In genomic region chr13:109915501-109915900, GRCm38 (mm10) we compare ENCODE assay signal across 13 mouse cellular contexts.
A peak's percentile ranks its signal among the peaks of the same experiment; 100 is the strongest.
DNase-seq lines count a peak whose midpoint lies in the region; ATAC-seq and TF ChIP-seq lines count a peak whose summit lies in the region.
"Had no signal": no experiment of that assay in that cellular context is flagged by ENCODE, and none has a peak within 500 bp of the region (broad histone marks: within the 10 kb centered on the region; RNA-seq: fewer than 3 reads in every experiment).

No protein-coding gene starts in this region.

- H3K9ac ChIP-seq in heart, embryonic 11.5 days (ENCODE audit: low read depth, low read length), result no peak overlapping the region
- H3K9ac ChIP-seq in neural tube, embryonic 15.5 days (replicated peaks), result no peak overlapping the region
- no peak overlapping the region for H3K9ac ChIP-seq in liver, embryonic 12.5 days
- no peak overlapping the region for H3K9ac ChIP-seq in stomach, postnatal 0 days (ENCODE audit: low read length)
- H3K9ac ChIP-seq: midbrain, embryonic 12.5 days had no signal

- no peak for TF ChIP-seq EP300 in stomach, postnatal 0 days (optimal IDR thresholded peaks at IDR 0.05)

- no peak for DNase-seq in heart, adult 8-10 months (ENCODE audit: low spot score)
- DNase-seq in neural tube, embryonic 10.5 days (ENCODE audit: extremely low spot score, low spot score), result peak; percentile 57
- no peak for DNase-seq in stomach, postnatal 0 days (ENCODE audit: low spot score)
- DNase-seq in cerebellum, adult 9-10 months, result no peak
- no peak for DNase-seq in layer of hippocampus, postnatal 25 days (ENCODE audit: extremely low spot score in 1 of 2, low spot score in 1 of 2)
- DNase-seq: cerebellum, adult 9-11 months; right cerebral cortex, adult 18-20 months had no signal

- no peaks in the 10 kb centered on the region for H3K27me3 ChIP-seq in heart, embryonic 11.5 days (ENCODE audit: control insufficient read depth, insufficient read depth, low read length)
- H3K27me3 ChIP-seq in neural tube, embryonic 15.5 days (replicated peaks), result no peaks in the 10 kb centered on the region
- no peaks in the 10 kb centered on the region for H3K27me3 ChIP-seq in liver, embryonic 12.5 days (replicated peaks)
- H3K27me3 ChIP-seq in stomach, postnatal 0 days (ENCODE audit: control insufficient read depth, insufficient read depth, low read length), result no peaks in the 10 kb centered on the region
- H3K27me3 ChIP-seq: midbrain, embryonic 12.5 days had no signal

- ATAC-seq in heart, embryonic 11.5 days (replicated peaks; ENCODE audit: insufficient number of reproducible peaks, low FRiP score, low TSS enrichment), result 0 out of 2 replicates have a peak, but pooled peaks have one; percentile 15
- no peak for ATAC-seq in neural tube, embryonic 15.5 days (ENCODE audit: low FRiP score)
- ATAC-seq in liver, embryonic 12.5 days, result peak; percentile 74
- 0 out of 2 replicates have a peak, but pooled peaks have one; percentile 15 for ATAC-seq in stomach, postnatal 0 days (ENCODE audit: low FRiP score, low TSS enrichment)
- ATAC-seq: forebrain, embryonic 14.5 days had no signal

- no peak for TF ChIP-seq CTCF in stomach, postnatal 0 days (IDR thresholded peaks at IDR 0.05; ENCODE audit: low read depth)

- H3K9me3 ChIP-seq in heart, embryonic 11.5 days (replicated peaks; ENCODE audit: control insufficient read depth, low read length), result no peaks in the 10 kb centered on the region
- H3K9me3 ChIP-seq in neural tube, embryonic 15.5 days (replicated peaks), result no peaks in the 10 kb centered on the region
- H3K9me3 ChIP-seq in liver, embryonic 12.5 days (replicated peaks), result no peaks in the 10 kb centered on the region
- no peaks in the 10 kb centered on the region for H3K9me3 ChIP-seq in stomach, postnatal 0 days (ENCODE audit: control insufficient read depth, low read length)
- H3K9me3 ChIP-seq: midbrain, embryonic 12.5 days had no signal

- no peak overlapping the region for H3K4me3 ChIP-seq in heart, embryonic 11.5 days (ENCODE audit: low read depth, low read length)
- H3K4me3 ChIP-seq in neural tube, embryonic 15.5 days (replicated peaks), result no peak overlapping the region
- no peak overlapping the region for H3K4me3 ChIP-seq in liver, embryonic 12.5 days
- no peak overlapping the region for H3K4me3 ChIP-seq in stomach, postnatal 0 days (ENCODE audit: low read depth, low read length)
- H3K4me3 ChIP-seq: left cerebral cortex, adult 2 months; midbrain, embryonic 12.5 days had no signal

- 0 out of 2 replicates have a peak overlapping the region, but pooled peaks have one; percentile 10 for H3K27ac ChIP-seq in heart, embryonic 11.5 days (ENCODE audit: low read depth, low read length)
- no peak overlapping the region for H3K27ac ChIP-seq in neural tube, embryonic 15.5 days (replicated peaks)
- H3K27ac ChIP-seq in liver, embryonic 12.5 days, result no peak overlapping the region
- no peak overlapping the region for H3K27ac ChIP-seq in stomach, postnatal 0 days (replicated peaks)
- H3K27ac ChIP-seq: left cerebral cortex, adult 2 months; midbrain, embryonic 12.5 days had no signal

- H3K36me3 ChIP-seq in heart, embryonic 11.5 days (ENCODE audit: control insufficient read depth, insufficient read depth, low read length), result no peaks in the 10 kb centered on the region
- H3K36me3 ChIP-seq in neural tube, embryonic 15.5 days, result no peaks in the 10 kb centered on the region
- H3K36me3 ChIP-seq in liver, embryonic 12.5 days, result no peaks in the 10 kb centered on the region
- no peaks in the 10 kb centered on the region; the same call in 1 of the 2 replicates for H3K36me3 ChIP-seq in stomach, postnatal 0 days (ENCODE audit: control insufficient read depth, insufficient read depth, low read length)
- H3K36me3 ChIP-seq: midbrain, embryonic 12.5 days had no signal

- H3K4me1 ChIP-seq in heart, embryonic 11.5 days (ENCODE audit: control insufficient read depth, insufficient read depth, low read length), result peaks cover 53% of the 10 kb centered on the region
- peaks cover 21% of the 10 kb centered on the region for H3K4me1 ChIP-seq in neural tube, embryonic 15.5 days
- peaks cover 8% of the 10 kb centered on the region for H3K4me1 ChIP-seq in liver, embryonic 12.5 days
- no peaks in the 10 kb centered on the region for H3K4me1 ChIP-seq in stomach, postnatal 0 days (replicated peaks; ENCODE audit: control insufficient read depth, insufficient read depth)

- 35% methylated on average over 7 of the region's 7 CpGs for WGBS in heart, embryonic 11.5 days (ENCODE audit: insufficient replicate concordance)
- 22% methylated on average over 7 of the region's 7 CpGs for WGBS in neural tube, embryonic 15.5 days
- WGBS in liver, embryonic 12.5 days (ENCODE audit: insufficient replicate concordance), result 75% methylated on average over 7 of the region's 7 CpGs
- 38% methylated on average over 7 of the region's 7 CpGs for WGBS in stomach, postnatal 0 days

- no peak overlapping the region for H3K4me2 ChIP-seq in heart, embryonic 11.5 days
- H3K4me2 ChIP-seq in neural tube, embryonic 15.5 days, result no peak overlapping the region
- no peak overlapping the region for H3K4me2 ChIP-seq in liver, embryonic 12.5 days
- H3K4me2 ChIP-seq in stomach, postnatal 0 days (replicated peaks; ENCODE audit: low read depth), result no peak overlapping the region
- H3K4me2 ChIP-seq: midbrain, embryonic 12.5 days had no signal
